Mouse (Mus musculus): ENCODE measurements around the gene Tsen54. TPM values are rescaled to one million over a fixed set of nuclear protein-coding genes. Genes with fewer than 3 reads are reported as not detected.

Tsen54 gene
- total and polyA plus RNA-seq, 2 experiments from 2014 or later: 16.8 to 23.5 TPM

- no peak overlapping the region for H3K27ac ChIP-seq (ENCODE audit: low read depth, low read length)
- H3K27me3 ChIP-seq (ENCODE audit: insufficient read depth, low read length): no peaks in the 10 kb centered on the region
- no peak overlapping the region for H3K4me2 ChIP-seq (ENCODE audit: low read depth)
- no peak overlapping the region for H3K4me3 ChIP-seq (ENCODE audit: low read depth, low read length)
- H3K9me3 ChIP-seq (ENCODE audit: low read length): no peaks in the 10 kb centered on the region
- TF ChIP-seq CTCF (IDR thresholded peaks at IDR 0.05; ENCODE audit: low read depth): no peak
- H3K4me1 ChIP-seq (ENCODE audit: insufficient read depth): no peaks in the 10 kb centered on the region; the same call in 1 of the 2 replicates
- no peaks in the 10 kb centered on the region; the same call in 1 of the 2 replicates for H3K36me3 ChIP-seq (ENCODE audit: insufficient read depth)
- no peak overlapping the region for H3K9ac ChIP-seq
- no peak for DNase-seq
- ATAC-seq: no peak
- 82% methylated on average over 4 of the region's 4 CpGs for WGBS
Observed at GRCm38 (mm10) chr11:115774653-115775052, 39.9 kb upstream of the Tsen54 start.

GRCm38 (mm10) chr11:115775821-115776665 is 38.5 kb upstream of the Tsen54 start:
- DNase-seq: no peak
- no peak for TF ChIP-seq CTCF (IDR thresholded peaks at IDR 0.05; ENCODE audit: low read depth)
- H3K9ac ChIP-seq: no peak overlapping the region

GRCm38 (mm10) chr11:115776954-115777353 is 37.6 kb upstream of the Tsen54 start:
- Histone ChIP-seq H3K36me3 (ENCODE audit: insufficient read depth) (no peaks in the 10 kb centered on the region; the same call in 1 of the 2 replicates), H3K4me3 (ENCODE audit: low read depth, low read length) (no peak overlapping the region), H3K4me2 (ENCODE audit: low read depth) (no peak overlapping the region), H3K9ac (no peak overlapping the region), H3K9me3 (ENCODE audit: low read length) (no peaks in the 10 kb centered on the region), H3K4me1 (ENCODE audit: insufficient read depth) (peaks cover 14% of the 10 kb centered on the region), H3K27ac (ENCODE audit: low read depth, low read length) (no peak overlapping the region), H3K27me3 (ENCODE audit: insufficient read depth, low read length) (no peaks in the 10 kb centered on the region)
- no peak for TF ChIP-seq CTCF (IDR thresholded peaks at IDR 0.05; ENCODE audit: low read depth)
- WGBS: 60% methylated on average over 9 of the region's 9 CpGs
- ATAC-seq (no peak), DNase-seq (no peak)

More at GRCm38 (mm10) chr11:115775821-115776665, 38.5 kb upstream of the Tsen54 start:
- ATAC-seq: no peak
- 36% methylated on average over 18 of the region's 18 CpGs for WGBS
- Histone ChIP-seq H3K9me3 (ENCODE audit: low read length) (no peaks in the 10 kb centered on the region), H3K4me3 (ENCODE audit: low read depth, low read length) (no peak overlapping the region), H3K27ac (ENCODE audit: low read depth, low read length) (no peak overlapping the region), H3K4me1 (ENCODE audit: insufficient read depth) (peaks cover 14% of the 10 kb centered on the region), H3K27me3 (ENCODE audit: insufficient read depth, low read length) (no peaks in the 10 kb centered on the region), H3K4me2 (ENCODE audit: low read depth) (no peak overlapping the region), H3K36me3 (ENCODE audit: insufficient read depth) (no peaks in the 10 kb centered on the region; the same call in 1 of the 2 replicates)

GRCm38 (mm10) chr11:115777487-115778335 is 36.8 kb upstream of the Tsen54 start:
- no peaks in the 10 kb centered on the region for H3K27me3 ChIP-seq (ENCODE audit: insufficient read depth, low read length)
- no peaks in the 10 kb centered on the region; the same call in 1 of the 2 replicates for H3K36me3 ChIP-seq (ENCODE audit: insufficient read depth)
- no peak overlapping the region for H3K27ac ChIP-seq (ENCODE audit: low read depth, low read length)
- no peak overlapping the region for H3K4me2 ChIP-seq (ENCODE audit: low read depth)
- 84% methylated on average over 17 of the region's 17 CpGs for WGBS
- TF ChIP-seq CTCF (IDR thresholded peaks at IDR 0.05; ENCODE audit: low read depth): no peak
- H3K4me3 ChIP-seq (ENCODE audit: low read depth, low read length): no peak overlapping the region
- DNase-seq (no peak), ATAC-seq (no peak)
- no peak overlapping the region for H3K9ac ChIP-seq
- H3K4me1 ChIP-seq (ENCODE audit: insufficient read depth): peaks cover 14% of the 10 kb centered on the region
- no peaks in the 10 kb centered on the region for H3K9me3 ChIP-seq (ENCODE audit: low read length)

GRCm38 (mm10) chr11:115779038-115779571 is 35.4 kb upstream of the Tsen54 start:
- Histone ChIP-seq H3K36me3 (ENCODE audit: insufficient read depth) (no peaks in the 10 kb centered on the region; the same call in 1 of the 2 replicates), H3K27ac (ENCODE audit: low read depth, low read length) (peak overlapping the region; percentile 35; the same call in 1 of the 2 replicates), H3K9ac (no peak overlapping the region), H3K9me3 (ENCODE audit: low read length) (no peaks in the 10 kb centered on the region), H3K4me3 (ENCODE audit: low read depth, low read length) (no peak overlapping the region), H3K4me2 (ENCODE audit: low read depth) (no peak overlapping the region), H3K27me3 (ENCODE audit: insufficient read depth, low read length) (no peaks in the 10 kb centered on the region), H3K4me1 (ENCODE audit: insufficient read depth) (peaks cover 14% of the 10 kb centered on the region)
- no peak for TF ChIP-seq CTCF (IDR thresholded peaks at IDR 0.05; ENCODE audit: low read depth)
- WGBS: 12% methylated on average over 9 of the region's 9 CpGs
- ATAC-seq: peak; percentile 82
- peak; percentile 50 for DNase-seq

GRCm38 (mm10) chr11:115780141-115781070 is 34.1 kb upstream of the Tsen54 start:
- no peaks in the 10 kb centered on the region for H3K9me3 ChIP-seq (ENCODE audit: low read length)
- H3K27ac ChIP-seq (ENCODE audit: low read depth, low read length): peak overlapping the region; percentile 77
- no peaks in the 10 kb centered on the region; the same call in 1 of the 2 replicates for H3K36me3 ChIP-seq (ENCODE audit: insufficient read depth)
- peak overlapping the region; percentile 39 for H3K4me2 ChIP-seq (ENCODE audit: low read depth)
- H3K9ac ChIP-seq: no peak overlapping the region; the same call in 1 of the 2 replicates
- 8% methylated on average over 20 of the region's 20 CpGs for WGBS
- H3K4me3 ChIP-seq (ENCODE audit: low read depth, low read length): no peak overlapping the region
- peaks cover 14% of the 10 kb centered on the region for H3K4me1 ChIP-seq (ENCODE audit: insufficient read depth)
- ATAC-seq (peak; percentile 84), DNase-seq (peak; percentile 76)
- no peaks in the 10 kb centered on the region for H3K27me3 ChIP-seq (ENCODE audit: insufficient read depth, low read length)
- no peak for TF ChIP-seq CTCF (IDR thresholded peaks at IDR 0.05; ENCODE audit: low read depth)

Measured in forebrain, postnatal 0 days (tissue).